Mouse (Mus musculus) erythroblast, embryonic 14.5 days (primary cell): ENCODE results near the gene Cdc26.

Experiments
- GATA1 ChIP-seq: IDR thresholded peaks from 2 replicates; pipeline ENCODE4 v1.6.1; 2012; ENCODE audit warnings: low read length, inconsistent platforms, mixed read lengths
- TAL1 ChIP-seq: IDR thresholded peaks from 3 replicates; pipeline ENCODE4 v1.6.1; 2012; ENCODE audit warnings: low read length, inconsistent platforms, mixed read lengths

DNA sequence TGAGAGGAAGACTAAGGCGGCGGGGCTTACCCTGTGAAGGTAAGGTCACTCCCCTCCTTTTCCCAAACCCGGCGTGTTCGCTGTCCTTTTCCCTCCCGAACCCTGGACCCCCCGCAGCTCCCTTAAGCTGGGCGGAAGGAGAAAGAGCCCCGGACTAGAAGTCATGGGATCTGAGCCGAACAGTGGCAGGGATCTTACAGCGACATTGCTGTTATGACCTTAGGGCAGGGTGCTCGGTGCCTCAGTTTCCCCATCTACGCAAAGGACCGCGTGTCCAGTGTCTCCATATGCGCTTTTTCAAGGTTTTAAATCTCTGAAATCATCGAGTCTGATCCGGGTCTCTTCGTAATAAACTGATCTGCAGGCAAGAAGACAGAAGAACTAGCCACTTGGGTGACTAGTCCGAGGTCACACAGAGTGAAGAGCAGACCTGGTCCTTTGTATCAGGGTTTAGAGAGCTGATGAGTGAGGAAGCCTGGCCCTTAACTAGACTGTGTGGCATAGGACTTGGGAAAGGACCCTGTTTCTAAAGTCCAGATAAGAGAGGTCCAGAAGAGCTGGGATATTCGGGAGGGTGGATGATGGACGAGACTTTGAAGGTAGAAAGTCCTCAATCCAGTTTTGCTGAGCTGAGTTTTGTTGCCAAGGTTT lies 47.5 kb downstream of the Cdc26 start:
- TF ChIP-seq TAL1 (no peak), GATA1 (no peak)
